Comparison of ENCODE assay signal across 9 mouse cellular contexts in the genomic region with DNA sequence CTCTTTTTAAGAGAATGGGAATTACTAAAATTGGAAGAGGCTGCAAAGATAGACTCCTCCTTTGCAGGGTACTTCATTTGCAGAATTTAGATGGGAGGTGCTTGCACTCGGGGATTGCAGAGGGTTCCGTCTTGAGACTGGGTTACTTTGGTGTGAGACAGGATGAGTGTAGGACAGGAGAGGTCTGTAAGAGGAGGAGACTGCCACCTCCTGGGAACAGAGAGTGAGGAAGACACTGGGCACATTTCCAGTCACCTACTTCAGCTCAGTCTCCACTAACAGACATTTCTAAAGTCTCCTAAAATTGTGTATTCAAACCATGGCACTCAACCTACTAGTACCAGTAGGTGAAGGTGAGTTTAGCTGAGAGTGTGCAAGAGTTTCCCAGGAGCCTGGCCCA. TPM values are rescaled to one million over a fixed set of nuclear protein-coding genes. Genes with fewer than 3 reads are reported as not detected.
DNase-seq lines count a peak whose midpoint lies in the region; ATAC-seq and TF ChIP-seq lines count a peak whose summit lies in the region.
"Had no signal": no experiment of that assay in that cellular context is flagged by ENCODE, and none has a peak within 500 bp of the region (broad histone marks: within the 10 kb centered on the region; RNA-seq: fewer than 3 reads in every experiment).

No protein-coding gene starts in this region.

- peak; percentile 31 for TF ChIP-seq RAD21 in CH12.LX (IDR thresholded peaks at IDR 0.05; ENCODE audit: low read depth, low read length)

- ATAC-seq in granulocyte monocyte progenitor cell, adult 5-6 weeks (replicated peaks; ENCODE audit: poor library complexity, severe bottlenecking) = no peak
- ATAC-seq: midbrain, embryonic 15.5 days had no signal

- no peak overlapping the region for H3K27ac ChIP-seq in kidney, adult 2 months (ENCODE audit: insufficient read depth, low read depth, low read length)
- no peak overlapping the region for H3K27ac ChIP-seq in CH12.LX (ENCODE audit: insufficient read depth, low read depth)
- H3K27ac ChIP-seq: midbrain, embryonic 15.5 days had no signal

- H3K36me3 ChIP-seq in kidney, adult 2 months (ENCODE audit: control insufficient read depth, insufficient read depth, low read length) = no peaks in the 10 kb centered on the region
- peaks cover 0 to 55% of the 10 kb centered on the region in 2 experiments for H3K36me3 ChIP-seq in CH12.LX (replicated peaks in 1 of 2; ENCODE audit: control insufficient read depth in 1 of 2, insufficient read depth in 1 of 2, low read length in 1 of 2)
- H3K36me3 ChIP-seq: midbrain, embryonic 15.5 days had no signal

- TF ChIP-seq EP300 in CH12.LX (IDR thresholded peaks at IDR 0.05; ENCODE audit: low read length) = no peak

- dilution Hi-C loops in CH12.LX (cut with MboI; ENCODE audit: extremely low pct_ligation_motif_present, extremely low pct_unique_long_range_greater_than_20kb, low sequenced_read_pairs) = no loop called here

- no peak for TF ChIP-seq POLR2A in kidney, adult 2 months (IDR thresholded peaks at IDR 0.05; ENCODE audit: low read depth, low read length)
- TF ChIP-seq POLR2A in CH12.LX (IDR thresholded peaks at IDR 0.05; ENCODE audit: low read depth, low read length) = no peak

- H3K4me2 ChIP-seq in CH12.LX (ENCODE audit: insufficient read depth, low read depth, poor library complexity, severe bottlenecking) = peak overlapping the region; percentile 6; the same call in 1 of the 2 replicates
- H3K4me2 ChIP-seq: midbrain, embryonic 15.5 days had no signal

- in situ Hi-C loops in CH12.LX (cut with MboI; ENCODE audit: low pct_ligation_motif_present, low pct_unique_long_range_greater_than_20kb, low sequenced_read_pairs) = no loop called here

- WGBS in kidney, adult 2 months = 9% methylated on average over 2 of the region's 2 CpGs

- peaks cover 53% of the 10 kb centered on the region for H3K4me1 ChIP-seq in kidney, adult 2 months (ENCODE audit: control insufficient read depth, insufficient read depth, low read length)
- peaks cover 44 to 92% of the 10 kb centered on the region in 2 experiments for H3K4me1 ChIP-seq in CH12.LX (ENCODE audit: control insufficient read depth in 1 of 2, insufficient read depth in 2 of 2)

- no peaks in the 10 kb centered on the region for H3K9me3 ChIP-seq in CH12.LX (replicated peaks; ENCODE audit: low read length)
- H3K9me3 ChIP-seq: midbrain, embryonic 15.5 days had no signal

- H3K9ac ChIP-seq in CH12.LX (ENCODE audit: insufficient read depth, low read depth) = no peak overlapping the region
- H3K9ac ChIP-seq: midbrain, embryonic 15.5 days had no signal

- DNase-seq in adrenal gland, adult 2 months = peak; percentile 51
- no peak for DNase-seq in adrenal gland, postnatal 25 days
- DNase-seq in kidney, adult 2 months = peak; percentile 56
- no peak for DNase-seq in kidney, adult 11 months
- no peak for DNase-seq in CH12.LX (ENCODE audit: extremely low read depth)
- DNase-seq in kidney, postnatal 14 days = peak; percentile 40
- no peak for DNase-seq in urinary bladder, postnatal 25 days (ENCODE audit: low spot score)

- H3K79me2 ChIP-seq in CH12.LX (replicated peaks; ENCODE audit: control insufficient read depth, extremely low read depth, insufficient read depth, poor library complexity, severe bottlenecking) = peaks cover 99% of the 10 kb centered on the region

- H3K4me3 ChIP-seq in kidney, adult 2 months (ENCODE audit: insufficient read depth, low read depth, low read length) = no peak overlapping the region
- no peak overlapping the region for H3K4me3 ChIP-seq in CH12.LX (replicated peaks in 1 of 3; ENCODE audit: low read depth in 2 of 3, low read length in 2 of 3, poor library complexity in 1 of 3)
- H3K4me3 ChIP-seq: midbrain, embryonic 15.5 days had no signal

- H3K27me3 ChIP-seq in kidney, adult 2 months (replicated peaks; ENCODE audit: control insufficient read depth, insufficient read depth, low read length) = no peaks in the 10 kb centered on the region
- no peaks in the 10 kb centered on the region for H3K27me3 ChIP-seq in CH12.LX (replicated peaks)
- H3K27me3 ChIP-seq: midbrain, embryonic 15.5 days had no signal

- peak; percentile 55 for TF ChIP-seq CTCF in kidney, adult 2 months (conservative IDR thresholded peaks at IDR 0.05; ENCODE audit: insufficient read depth, insufficient read length, low read depth, low read length)
- peak in 1 of 2 experiments; percentile 41; a peak in 1 of 4 replicates for TF ChIP-seq CTCF in CH12.LX (conservative IDR thresholded peaks at IDR 0.05 in 1 of 2, IDR thresholded peaks at IDR 0.05 in 1 of 2; ENCODE audit: low read depth in 2 of 2, low read length in 2 of 2)

TF ChIP-seq in CH12.LX, 34 proteins besides CTCF, POLR2A, EP300 and RAD21:
- TF ChIP-seq NELFE (IDR thresholded peaks at IDR 0.05; ENCODE audit: low read depth, low read length) = no peak
- peak; percentile 16; the same call in 1 of the 2 replicates for TF ChIP-seq IRF4 (IDR thresholded peaks at IDR 0.05; ENCODE audit: low read depth, low read length)
- TF ChIP-seq KAT2A (IDR thresholded peaks at IDR 0.05; ENCODE audit: insufficient replicate concordance, low read length) = no peak
- TF ChIP-seq GABPA (IDR thresholded peaks at IDR 0.05; ENCODE audit: insufficient replicate concordance, low read depth, low read length) = no peak

RNA-seq across cellular contexts. Expression of a gene that starts 9.4 kb away (rescaled TPM):
- total RNA-seq in adrenal gland, adult 2 months (2021) = 100 to 1,000 TPM in 1 of 2 experiments, 10 to 100 TPM in 1; 75.1 to 137 TPM
- 34.1 and 39.8 TPM in 2 replicates for polyA plus RNA-seq in adrenal gland, adult 2 months (2012; rRNA removed)
- total RNA-seq in adrenal gland, postnatal 25 days (2021) = 103 and 106 TPM in 2 replicates
- 35.3 and 36.8 TPM in 2 replicates for polyA plus RNA-seq in kidney, adult 2 months (2012; rRNA removed)
- 94.1 and 106 TPM in 2 replicates for total RNA-seq in CH12.LX (2012; rRNA removed)
- 33.4 and 38.2 TPM in 2 replicates for total RNA-seq in CH12.LX (2014; rRNA removed)
- polyA plus RNA-seq in CH12.LX (2012; ENCODE audit: insufficient read length, low read depth) = 222 and 284 TPM in 2 replicates
- total RNA-seq in granulocyte monocyte progenitor cell, adult 5-6 weeks (2014; fragmentation: Nextera tagmentation) = 140 and 152 TPM in 2 replicates
- 57.4 and 70.4 TPM in 2 replicates for total RNA-seq in granulocyte monocyte progenitor cell, adult 5-6 weeks (2017)

Comparison
In these comparisons a context has a peak if more than half of its experiments do, and no peak if none do; other contexts are left out.
1. DNase-seq: peak in adrenal gland, adult 2 months (single experiment), kidney, adult 2 months (single experiment) and kidney, postnatal 14 days (single experiment); none in adrenal gland, postnatal 25 days (single experiment), kidney, adult 11 months (single experiment), CH12.LX (single experiment) and urinary bladder, postnatal 25 days (single experiment).